Mouse (Mus musculus) intestine, embryonic 16.5 days (tissue): ENCODE data around the gene Btf3. TPM values are rescaled to one million over a fixed set of nuclear protein-coding genes. Genes with fewer than 3 reads are reported as not detected.

Experiments
- ATAC-seq: fragments of 200-750 bp; cut with Nextera tagmentation; 2 replicates; pipeline ENCODE4 v1.8.0; 2017; ENCODE audit warnings: moderate TSS enrichment, moderate library complexity
- H3K27ac ChIP-seq: fragments of 300-500 bp; sonication (generic); 2 replicates; pipeline ENCODE4 v1.5.1; 2014; ENCODE audit warnings: mild to moderate bottlenecking, low read length
- H3K27me3 ChIP-seq: fragments of 300-500 bp; sonication (generic); replicated peaks from 2 replicates; pipeline ENCODE4 v1.6.1; 2014; ENCODE audit warnings: low read length, control low read depth, mixed read lengths; ENCODE audit not compliant: control insufficient read depth, insufficient read depth
- H3K36me3 ChIP-seq: fragments of 300-500 bp; sonication (generic); 2 replicates; pipeline ENCODE4 v1.6.1; 2014; ENCODE audit warnings: low read length, control low read depth; ENCODE audit not compliant: control insufficient read depth, insufficient read depth
- H3K4me1 ChIP-seq: fragments of 300-500 bp; sonication (generic); 2 replicates; pipeline ENCODE4 v1.6.1; 2014; ENCODE audit warnings: low read length, control low read depth, mixed read lengths; ENCODE audit not compliant: control insufficient read depth, insufficient read depth
- H3K4me2 ChIP-seq: fragments of 300-500 bp; sonication (generic); 2 replicates; pipeline ENCODE4 v1.6.1; 2014; ENCODE audit warnings: low read depth, low read length, control low read depth
- H3K4me3 ChIP-seq: fragments of 300-500 bp; sonication (generic); 2 replicates; pipeline ENCODE4 v1.5.1; 2014; ENCODE audit warnings: mild to moderate bottlenecking, low read length
- H3K9ac ChIP-seq: fragments of 300-500 bp; sonication (generic); 2 replicates; pipeline ENCODE4 v1.6.1; 2014; ENCODE audit warnings: low read depth, low read length
- H3K9me3 ChIP-seq: fragments of 300-500 bp; sonication (generic); 2 replicates; pipeline ENCODE4 v1.6.1; 2016; ENCODE audit warnings: low read length, control low read depth; ENCODE audit not compliant: control insufficient read depth
- WGBS: fragments of 180-500 bp; shearing (Covaris S2); extraction: QIAGEN DNeasy Blood & Tissue Kit; methylation state at CpG from one replicate; pipeline ENCODE4 v1.1.7; 2014; 5-methylcytosine and 5-hydroxymethylcytosine counted together
- polyA plus RNA-seq: library from polyadenylated mRNA; unstranded; fragments of >200 nt; fragmentation: Nextera tagmentation; extraction: Ambion mirVana; gene quantifications from 2 replicates; pipeline ENCODE4 v1.2.1, GENCODE M21; 2015

Gene Btf3
- polyA plus RNA-seq, 1 experiment from 2014 or later = 610 TPM

DNA sequence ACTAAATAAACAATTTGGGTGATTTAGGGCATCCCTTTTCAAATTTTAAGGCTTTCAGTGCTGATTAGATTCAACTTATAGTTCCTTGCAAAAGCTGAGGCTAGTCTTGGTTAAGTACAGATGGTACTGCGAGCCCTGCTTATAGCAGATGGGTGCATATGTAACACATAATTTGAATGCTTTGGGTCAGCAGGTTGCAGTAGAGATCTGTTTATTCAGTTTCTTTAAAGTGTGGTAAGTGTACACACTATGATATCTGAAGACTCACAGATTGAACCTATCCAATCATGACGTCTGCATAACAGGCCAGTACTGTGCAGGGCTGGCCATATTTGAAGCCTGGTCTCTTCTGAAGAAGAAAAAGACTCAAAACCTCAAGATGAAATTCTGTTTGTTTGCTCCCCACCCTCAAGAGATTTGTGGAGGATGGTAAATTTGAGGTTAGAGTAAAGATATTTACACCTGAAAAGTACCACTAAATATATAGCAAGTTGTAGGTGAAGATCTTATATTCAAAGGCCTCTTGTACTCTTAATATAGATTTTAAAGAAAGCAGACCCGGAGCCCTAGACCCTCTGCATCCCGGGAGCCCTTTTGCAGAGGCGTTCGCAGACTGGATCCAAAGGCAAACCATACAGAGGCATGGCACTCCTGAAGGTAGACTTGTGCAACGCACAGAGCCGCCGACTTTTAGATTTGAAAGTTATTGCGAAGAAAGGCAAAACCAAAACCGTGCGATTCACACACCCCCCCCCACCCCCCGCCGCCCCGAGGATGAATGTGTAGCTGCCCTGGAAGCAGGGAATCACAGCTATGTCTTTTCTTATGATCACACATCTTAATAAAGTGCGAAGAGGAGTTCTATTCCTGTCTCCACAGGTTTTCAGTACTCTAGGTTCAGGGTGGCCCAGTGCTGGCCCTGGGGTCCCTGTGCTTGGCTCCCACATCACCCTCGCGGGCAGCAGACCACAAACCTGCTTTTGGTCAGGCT is 40.9 kb upstream of the Btf3 start:
- Histone ChIP-seq H3K36me3 (no peaks in the 10 kb centered on the region), H3K4me1 (peaks cover 24% of the 10 kb centered on the region), H3K27ac (no peak overlapping the region), H3K4me3 (no peak overlapping the region), H3K4me2 (no peak overlapping the region), H3K9ac (no peak overlapping the region), H3K27me3 (peaks cover 74% of the 10 kb centered on the region), H3K9me3 (no peaks in the 10 kb centered on the region)
- no peak for ATAC-seq
- 5% methylated on average over 18 of the region's 18 CpGs for WGBS

- no peak overlapping the region for H3K4me2 ChIP-seq
- H3K27me3 ChIP-seq = peaks cover 73% of the 10 kb centered on the region
- no peaks in the 10 kb centered on the region for H3K36me3 ChIP-seq
- 8% methylated on average over 6 of the region's 6 CpGs for WGBS
- no peak overlapping the region for H3K9ac ChIP-seq
- H3K4me3 ChIP-seq = no peak overlapping the region
- no peak overlapping the region for H3K27ac ChIP-seq
- ATAC-seq = no peak
- no peaks in the 10 kb centered on the region for H3K9me3 ChIP-seq
- peaks cover 24% of the 10 kb centered on the region for H3K4me1 ChIP-seq
Measured at GRCm38 (mm10) chr13:98356973-98357425, 40.2 kb upstream of the Btf3 start.

DNA sequence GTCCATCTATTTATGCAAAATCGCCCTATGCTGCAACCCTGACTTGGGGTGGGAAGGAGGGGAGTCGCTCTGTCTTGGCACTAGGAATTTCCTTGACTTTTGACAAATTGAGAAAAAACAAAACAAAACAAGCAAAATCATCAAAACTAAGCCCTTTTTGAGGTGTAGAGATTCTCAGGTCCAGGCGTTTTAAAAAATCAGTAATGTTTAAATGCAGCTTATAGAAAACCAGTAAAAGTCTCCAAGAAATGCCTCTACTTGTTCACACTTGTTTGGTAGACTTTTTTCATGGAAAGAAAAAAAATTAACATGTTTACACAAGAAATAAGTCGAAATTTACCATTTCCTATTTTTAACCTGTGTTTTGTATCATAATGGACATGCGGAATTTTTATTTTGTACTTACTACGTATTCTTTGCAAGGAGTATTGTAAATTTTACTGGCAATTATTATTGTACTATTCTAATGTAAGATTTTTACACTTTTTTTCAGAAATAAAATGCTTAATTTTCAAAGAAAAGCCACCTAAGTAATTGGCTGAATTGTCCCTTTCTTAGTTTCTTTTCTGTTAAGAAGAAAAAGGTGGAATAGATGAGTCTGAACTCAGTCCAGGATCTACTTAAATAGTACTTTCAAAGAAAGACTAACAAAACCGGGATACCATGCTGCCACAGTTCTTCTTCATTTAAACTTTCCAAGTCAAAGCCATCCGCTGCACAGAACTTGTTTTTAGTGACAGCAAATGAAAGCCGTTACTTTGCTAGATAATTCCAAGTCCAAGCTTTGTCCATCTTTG is 39.6 kb upstream of the Btf3 start:
- H3K4me3 ChIP-seq = peak overlapping the region; percentile 51; the same call in 1 of the 2 replicates
- peaks cover 77% of the 10 kb centered on the region for H3K27me3 ChIP-seq
- H3K9me3 ChIP-seq = no peaks in the 10 kb centered on the region
- 6% methylated on average over 9 of the region's 9 CpGs for WGBS
- H3K4me2 ChIP-seq = no peak overlapping the region
- H3K36me3 ChIP-seq = no peaks in the 10 kb centered on the region
- no peak overlapping the region for H3K9ac ChIP-seq
- peaks cover 24% of the 10 kb centered on the region for H3K4me1 ChIP-seq
- ATAC-seq = no peak
- no peak overlapping the region for H3K27ac ChIP-seq

GRCm38 (mm10) chr13:98355559-98356111 is 38.8 kb upstream of the Btf3 start:
- H3K27me3 ChIP-seq = peaks cover 77% of the 10 kb centered on the region
- peak overlapping the region; percentile 90 for H3K4me2 ChIP-seq
- H3K27ac ChIP-seq = no peak overlapping the region
- peak; percentile 35; the same call in 1 of the 2 replicates for ATAC-seq
- H3K9ac ChIP-seq = peak overlapping the region; percentile 37; the same call in 1 of the 2 replicates
- H3K36me3 ChIP-seq = no peaks in the 10 kb centered on the region
- H3K4me1 ChIP-seq = peaks cover 24% of the 10 kb centered on the region
- WGBS = under 1% methylated on average over 65 of the region's 81 CpGs
- no peaks in the 10 kb centered on the region for H3K9me3 ChIP-seq
- H3K4me3 ChIP-seq = peak overlapping the region; percentile 51

GRCm38 (mm10) chr13:98354871-98355558 is 38.2 kb upstream of the Btf3 start:
- no peaks in the 10 kb centered on the region for H3K9me3 ChIP-seq
- peaks cover 77% of the 10 kb centered on the region for H3K27me3 ChIP-seq
- H3K36me3 ChIP-seq = no peaks in the 10 kb centered on the region
- peaks cover 24% of the 10 kb centered on the region for H3K4me1 ChIP-seq
- peak; percentile 31; the same call in 1 of the 2 replicates for ATAC-seq
- no peak overlapping the region for H3K27ac ChIP-seq
- H3K9ac ChIP-seq = peak overlapping the region; percentile 37; the same call in 1 of the 2 replicates
- H3K4me2 ChIP-seq = peak overlapping the region; percentile 90
- WGBS = under 1% methylated on average over 70 of the region's 102 CpGs
- peak overlapping the region; percentile 51 for H3K4me3 ChIP-seq

DNA sequence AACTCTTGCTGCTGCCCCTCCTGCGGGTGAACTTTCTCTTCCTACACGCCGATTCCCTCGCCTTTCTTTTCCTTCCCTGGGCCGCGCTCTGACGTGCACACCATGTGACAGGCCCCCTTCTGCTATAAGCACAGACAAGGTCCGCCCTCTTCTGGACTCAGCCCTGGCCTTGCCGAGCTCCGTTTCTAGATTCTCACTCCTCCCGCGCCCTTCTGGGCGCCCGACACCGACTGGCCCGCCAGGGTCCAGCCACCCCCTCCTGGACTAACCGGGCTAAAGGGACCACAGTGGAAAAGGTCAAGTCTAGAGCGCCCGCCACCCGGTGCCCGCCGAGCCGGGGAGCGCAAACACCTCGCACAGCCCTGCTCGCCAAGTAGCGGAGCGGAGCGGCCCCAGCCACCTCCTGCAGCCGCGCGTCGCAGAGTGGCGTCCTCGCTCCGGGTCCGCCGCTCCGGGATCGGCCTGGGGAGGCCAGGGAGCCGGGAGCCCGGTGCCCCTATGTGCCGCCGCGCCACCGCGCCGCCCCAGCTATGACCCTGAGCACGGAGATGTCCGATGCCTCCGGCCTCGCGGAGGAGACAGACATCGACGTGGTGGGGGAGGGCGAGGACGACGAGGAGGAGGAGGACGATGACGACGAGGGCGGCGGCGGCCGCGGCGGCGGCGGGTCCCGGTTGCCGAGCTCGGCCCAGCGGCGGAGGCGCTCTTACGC is 37.4 kb upstream of the Btf3 start, which contains the start of gene Foxd1:
TSS of gene Foxd1 (plus strand) at position 153 of the 712 bp plus-strand sequence.
- Histone ChIP-seq H3K4me3 (peak within 1 kb of the TSS; percentile 51), H3K27me3 (peaks cover 75% of the 10 kb centered on the region), H3K27ac (no peak within 1 kb of the TSS), H3K9ac (peak within 1 kb of the TSS; percentile 37; the same call in 1 of the 2 replicates), H3K4me2 (peak within 1 kb of the TSS; percentile 90), H3K36me3 (no peaks in the 10 kb centered on the region), H3K4me1 (peaks cover 24% of the 10 kb centered on the region), H3K9me3 (no peaks in the 10 kb centered on the region)
- ATAC-seq = peak; percentile 89
- under 1% methylated on average over 68 of the region's 76 CpGs for WGBS

DNA sequence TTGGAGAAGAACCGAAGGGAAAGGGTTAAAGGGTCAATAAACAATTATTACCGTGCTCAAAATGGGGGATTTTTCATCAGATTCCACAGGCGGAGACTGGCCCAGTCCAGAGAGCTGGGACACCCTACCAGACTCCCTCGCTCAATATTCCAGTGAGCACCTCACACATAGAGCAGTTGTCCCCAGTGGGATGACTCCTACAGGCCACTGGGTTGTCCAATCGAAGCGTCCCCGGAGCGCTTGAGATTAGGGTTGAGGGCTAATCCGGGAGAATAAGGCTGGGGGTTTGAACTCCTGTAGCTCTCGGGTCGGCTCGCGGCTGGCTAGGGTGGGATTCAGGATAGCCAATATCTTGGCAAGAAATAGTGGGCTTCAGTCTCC is 36.9 kb upstream of the Btf3 start:
- peak; percentile 29 for ATAC-seq
- under 1% methylated on average over 13 of the region's 13 CpGs for WGBS
- no peak overlapping the region for H3K9ac ChIP-seq
- H3K4me2 ChIP-seq = peak overlapping the region; percentile 90
- H3K36me3 ChIP-seq = no peaks in the 10 kb centered on the region
- H3K4me3 ChIP-seq = peak overlapping the region; percentile 51
- H3K4me1 ChIP-seq = peaks cover 24% of the 10 kb centered on the region
- no peak overlapping the region for H3K27ac ChIP-seq
- no peaks in the 10 kb centered on the region for H3K9me3 ChIP-seq
- H3K27me3 ChIP-seq = peaks cover 70% of the 10 kb centered on the region

DNA sequence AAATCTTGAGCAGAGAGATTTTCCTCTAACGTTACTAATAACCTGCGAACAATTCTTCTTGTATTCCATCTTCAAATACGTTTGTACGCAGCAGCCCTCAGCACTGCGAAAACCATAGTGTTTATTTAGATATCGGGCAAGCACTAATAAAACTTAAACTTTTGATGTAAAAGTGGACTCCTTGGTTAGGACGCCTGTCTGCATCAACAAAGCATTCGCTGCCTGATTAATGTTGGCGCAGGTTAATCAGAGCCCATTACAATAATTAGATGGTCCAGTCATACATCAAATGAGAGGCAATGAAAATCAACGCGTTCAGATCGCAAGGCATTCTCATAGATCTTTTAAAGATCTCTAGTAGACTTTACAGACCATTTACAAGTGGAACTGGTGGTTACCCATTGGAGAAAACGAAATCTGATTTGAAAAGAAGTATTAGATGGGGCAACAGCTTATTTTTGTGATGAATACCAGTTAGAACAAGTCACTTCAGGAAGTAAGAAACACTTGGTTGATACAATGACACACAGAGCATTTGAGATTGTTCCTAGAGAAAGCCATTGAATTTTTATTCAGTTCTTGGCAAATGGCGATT is 35.7 kb upstream of the Btf3 start:
- Histone ChIP-seq H3K27me3 (peaks cover 59% of the 10 kb centered on the region), H3K36me3 (no peaks in the 10 kb centered on the region), H3K4me3 (no peak overlapping the region), H3K9ac (no peak overlapping the region), H3K4me2 (no peak overlapping the region), H3K4me1 (peaks cover 24% of the 10 kb centered on the region), H3K27ac (no peak overlapping the region), H3K9me3 (no peaks in the 10 kb centered on the region)
- no peak for ATAC-seq
- 11% methylated on average over 14 of the region's 14 CpGs for WGBS
